Mouse (Mus musculus) small intestine, adult 2 months (tissue): ENCODE results near the gene Ccdc182.

Experiments used
- CTCF ChIP-seq: fragments of 200-500 bp; IDR thresholded peaks from 2 replicates; pipeline ENCODE4 v1.5.1; 2012; ENCODE audit warnings: low read depth, mild to moderate bottlenecking, control low read depth, inconsistent platforms, low read length, moderate library complexity, mixed read lengths; ENCODE audit not compliant: insufficient replicate concordance, insufficient read length; ENCODE audit errors: extremely low read depth
- POLR2A ChIP-seq: fragments of 200-500 bp; IDR thresholded peaks from 2 replicates; pipeline ENCODE4 v1.6.1; 2012; ENCODE audit warnings: low read depth, mild to moderate bottlenecking, control low read depth, inconsistent platforms, low read length, moderate library complexity

DNA sequence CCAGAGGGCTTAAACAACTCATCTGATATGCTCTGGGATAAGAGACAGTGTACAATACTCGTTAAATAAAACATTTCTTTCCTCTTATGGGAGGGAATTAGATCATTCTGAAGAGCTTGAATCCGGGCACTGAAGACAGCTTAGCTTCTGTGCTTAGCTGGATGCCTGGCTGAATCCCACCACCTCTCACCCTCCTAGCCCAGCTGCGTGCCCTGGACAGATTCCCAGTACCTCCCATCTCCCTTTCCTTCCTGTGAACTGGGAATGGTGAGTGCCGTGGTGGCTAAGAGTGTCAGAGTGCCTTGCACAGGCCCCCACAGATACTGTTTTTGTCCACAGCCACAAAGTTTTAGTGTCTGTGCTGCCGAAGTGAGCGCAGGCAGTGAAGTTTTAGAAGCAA is 27.5 kb upstream of the Ccdc182 start:
- TF ChIP-seq POLR2A (no peak), CTCF (no peak)
